Mouse (Mus musculus): Measurements from ENCODE around the gene Rps27rt. TPM values are rescaled to one million over a fixed set of nuclear protein-coding genes. Genes with fewer than 3 reads are reported as not detected.
"Not testable (repeated sequence)": the region's sequence is repeated elsewhere in the genome, so short reads cannot be mapped to it uniquely, and the experiment has no call there.

Gene Rps27rt
- polyA plus RNA-seq, 1 experiment from 2014 or later, result 365 TPM

- Histone ChIP-seq H3K4me3 (ENCODE audit: low read depth, low read length) (peak within 1 kb of the TSS; percentile 67), H3K9me3 (ENCODE audit: control insufficient read depth, low read length) (no peaks in the 10 kb centered on the region), H3K27me3 (ENCODE audit: control insufficient read depth, insufficient read depth, low read length) (peaks cover 12% of the 10 kb centered on the region), H3K4me1 (ENCODE audit: control insufficient read depth, insufficient read depth, low read length) (peaks cover 3% of the 10 kb centered on the region; the same call in 1 of the 2 replicates), H3K9ac (ENCODE audit: low read length) (peak within 1 kb of the TSS; percentile 81), H3K4me2 (ENCODE audit: low read depth, severe bottlenecking) (peak within 1 kb of the TSS; percentile 89), H3K36me3 (ENCODE audit: control insufficient read depth, insufficient read depth, low read length) (no peaks in the 10 kb centered on the region), H3K27ac (replicated peaks; ENCODE audit: low read depth, low read length) (no peak within 1 kb of the TSS; the same call in 1 of the 2 replicates)
- peak; percentile 86 for DNase-seq (ENCODE audit: low spot score)
- WGBS, result under 1% methylated on average over 35 of the region's 86 CpGs
- peak; percentile 85 for ATAC-seq (ENCODE audit: insufficient number of reproducible peaks, low FRiP score, low TSS enrichment, low read depth)
These were observed 4.0 kb downstream of the Rps27rt start, which contains the start of gene Osbpl10 for GRCm38 (mm10) chr9:114978281-114979111. Gene Osbpl10, plus strand, starts transcription at chr9:114978569.

- H3K4me1 ChIP-seq (ENCODE audit: control insufficient read depth, insufficient read depth, low read length), result peaks cover 3% of the 10 kb centered on the region; the same call in 1 of the 2 replicates
- whole genome bisulfite sequencing, result 8% methylated on average over 31 of the region's 31 CpGs
- peak overlapping the region; percentile 81 for H3K9ac ChIP-seq (ENCODE audit: low read length)
- no peak overlapping the region for H3K27ac ChIP-seq (replicated peaks; ENCODE audit: low read depth, low read length)
- peaks cover 12% of the 10 kb centered on the region for H3K27me3 ChIP-seq (ENCODE audit: control insufficient read depth, insufficient read depth, low read length)
- no peaks in the 10 kb centered on the region for H3K36me3 ChIP-seq (ENCODE audit: control insufficient read depth, insufficient read depth, low read length)
- peak overlapping the region; percentile 89 for H3K4me2 ChIP-seq (ENCODE audit: low read depth, severe bottlenecking)
- no peaks in the 10 kb centered on the region for H3K9me3 ChIP-seq (ENCODE audit: control insufficient read depth, low read length)
- H3K4me3 ChIP-seq (ENCODE audit: low read depth, low read length), result peak overlapping the region; percentile 67
- peak; percentile 75 for ATAC-seq (ENCODE audit: insufficient number of reproducible peaks, low FRiP score, low TSS enrichment, low read depth)
- DNase-seq (ENCODE audit: low spot score), result no peak
These were observed 4.9 kb downstream of the Rps27rt start for GRCm38 (mm10) chr9:114977461-114978280.

- not testable (repeated sequence) for ATAC-seq (ENCODE audit: insufficient number of reproducible peaks, low FRiP score, low TSS enrichment, low read depth); H3K4me1 ChIP-seq (ENCODE audit: control insufficient read depth, insufficient read depth, low read length); DNase-seq (ENCODE audit: low spot score); H3K27ac ChIP-seq (replicated peaks; ENCODE audit: low read depth, low read length); H3K9me3 ChIP-seq (ENCODE audit: control insufficient read depth, low read length); H3K4me2 ChIP-seq (ENCODE audit: low read depth, severe bottlenecking); H3K9ac ChIP-seq (ENCODE audit: low read length); H3K4me3 ChIP-seq (ENCODE audit: low read depth, low read length); H3K36me3 ChIP-seq (ENCODE audit: control insufficient read depth, insufficient read depth, low read length); H3K27me3 ChIP-seq (ENCODE audit: control insufficient read depth, insufficient read depth, low read length)
- 84% methylated on average over 7 of the region's 7 CpGs for WGBS
These were observed 16.3 kb downstream of the Rps27rt start for GRCm38 (mm10) chr9:114966286-114966685.

- no peaks in the 10 kb centered on the region for H3K27me3 ChIP-seq (ENCODE audit: control insufficient read depth, insufficient read depth, low read length)
These were observed 18.4 kb downstream of the Rps27rt start for GRCm38 (mm10) chr9:114964093-114964492.

GRCm38 (mm10) chr9:114960844-114961243, 21.7 kb downstream of the Rps27rt start:
- H3K36me3 ChIP-seq (ENCODE audit: control insufficient read depth, insufficient read depth, low read length), result no peaks in the 10 kb centered on the region
- H3K4me3 ChIP-seq (ENCODE audit: low read depth, low read length), result no peak overlapping the region
- DNase-seq (ENCODE audit: low spot score), result no peak
- H3K4me1 ChIP-seq (ENCODE audit: control insufficient read depth, insufficient read depth, low read length), result no peaks in the 10 kb centered on the region
- no peaks in the 10 kb centered on the region; the same call in 1 of the 2 replicates for H3K9me3 ChIP-seq (ENCODE audit: control insufficient read depth, low read length)
- H3K9ac ChIP-seq (ENCODE audit: low read length), result no peak overlapping the region
- no peak overlapping the region for H3K27ac ChIP-seq (replicated peaks; ENCODE audit: low read depth, low read length)
- no peaks in the 10 kb centered on the region for H3K27me3 ChIP-seq (ENCODE audit: control insufficient read depth, insufficient read depth, low read length)
- WGBS, result 86% methylated on average over 6 of the region's 6 CpGs
- no peak overlapping the region for H3K4me2 ChIP-seq (ENCODE audit: low read depth, severe bottlenecking)
- ATAC-seq (ENCODE audit: insufficient number of reproducible peaks, low FRiP score, low TSS enrichment, low read depth), result no peak

More at GRCm38 (mm10) chr9:114964093-114964492, 18.4 kb downstream of the Rps27rt start:
- Histone ChIP-seq H3K4me2 (ENCODE audit: low read depth, severe bottlenecking) (no peak overlapping the region), H3K4me1 (ENCODE audit: control insufficient read depth, insufficient read depth, low read length) (no peaks in the 10 kb centered on the region), H3K27ac (replicated peaks; ENCODE audit: low read depth, low read length) (no peak overlapping the region), H3K9ac (ENCODE audit: low read length) (no peak overlapping the region), H3K4me3 (ENCODE audit: low read depth, low read length) (no peak overlapping the region), H3K36me3 (ENCODE audit: control insufficient read depth, insufficient read depth, low read length) (no peaks in the 10 kb centered on the region), H3K9me3 (ENCODE audit: control insufficient read depth, low read length) (no peaks in the 10 kb centered on the region; the same call in 1 of the 2 replicates)
- DNase-seq (ENCODE audit: low spot score) (no peak), ATAC-seq (ENCODE audit: insufficient number of reproducible peaks, low FRiP score, low TSS enrichment, low read depth) (no peak)
- 69% methylated on average over 3 of the region's 3 CpGs for WGBS

GRCm38 (mm10) chr9:114960043-114960789, 22.3 kb downstream of the Rps27rt start:
- H3K4me3 ChIP-seq (ENCODE audit: low read depth, low read length), result no peak overlapping the region
- no peaks in the 10 kb centered on the region; the same call in 1 of the 2 replicates for H3K9me3 ChIP-seq (ENCODE audit: control insufficient read depth, low read length)
- no peaks in the 10 kb centered on the region for H3K4me1 ChIP-seq (ENCODE audit: control insufficient read depth, insufficient read depth, low read length)
- no peak for DNase-seq (ENCODE audit: low spot score)
- no peak overlapping the region for H3K4me2 ChIP-seq (ENCODE audit: low read depth, severe bottlenecking)
- no peaks in the 10 kb centered on the region for H3K36me3 ChIP-seq (ENCODE audit: control insufficient read depth, insufficient read depth, low read length)
- no peak overlapping the region for H3K27ac ChIP-seq (replicated peaks; ENCODE audit: low read depth, low read length)
- H3K9ac ChIP-seq (ENCODE audit: low read length), result no peak overlapping the region
- no peaks in the 10 kb centered on the region for H3K27me3 ChIP-seq (ENCODE audit: control insufficient read depth, insufficient read depth, low read length)
- ATAC-seq (ENCODE audit: insufficient number of reproducible peaks, low FRiP score, low TSS enrichment, low read depth), result no peak
- 73% methylated on average over 4 of the region's 4 CpGs for WGBS

GRCm38 (mm10) chr9:114956945-114957344, 25.6 kb downstream of the Rps27rt start:
- Histone ChIP-seq H3K27me3 (ENCODE audit: control insufficient read depth, insufficient read depth, low read length) (no peaks in the 10 kb centered on the region), H3K27ac (replicated peaks; ENCODE audit: low read depth, low read length) (no peak overlapping the region), H3K4me3 (ENCODE audit: low read depth, low read length) (no peak overlapping the region), H3K4me1 (ENCODE audit: control insufficient read depth, insufficient read depth, low read length) (no peaks in the 10 kb centered on the region), H3K4me2 (ENCODE audit: low read depth, severe bottlenecking) (no peak overlapping the region), H3K9me3 (ENCODE audit: control insufficient read depth, low read length) (no peaks in the 10 kb centered on the region; the same call in 1 of the 2 replicates), H3K36me3 (ENCODE audit: control insufficient read depth, insufficient read depth, low read length) (no peaks in the 10 kb centered on the region), H3K9ac (ENCODE audit: low read length) (no peak overlapping the region)
- ATAC-seq (ENCODE audit: insufficient number of reproducible peaks, low FRiP score, low TSS enrichment, low read depth) (no peak), DNase-seq (ENCODE audit: low spot score) (peak; percentile 50)
- WGBS, result 42% methylated on average over 5 of the region's 5 CpGs

GRCm38 (mm10) chr9:114955340-114955739, 27.2 kb downstream of the Rps27rt start:
- H3K27me3 ChIP-seq (ENCODE audit: control insufficient read depth, insufficient read depth, low read length), result no peaks in the 10 kb centered on the region
- ATAC-seq (ENCODE audit: insufficient number of reproducible peaks, low FRiP score, low TSS enrichment, low read depth) (no peak), DNase-seq (ENCODE audit: low spot score) (no peak)
- WGBS, result 92% methylated on average over 11 of the region's 11 CpGs
- H3K4me1 ChIP-seq (ENCODE audit: control insufficient read depth, insufficient read depth, low read length), result peaks cover 2% of the 10 kb centered on the region; the same call in 1 of the 2 replicates
- H3K9ac ChIP-seq (ENCODE audit: low read length), result no peak overlapping the region
- H3K27ac ChIP-seq (replicated peaks; ENCODE audit: low read depth, low read length), result no peak overlapping the region
- no peak overlapping the region for H3K4me3 ChIP-seq (ENCODE audit: low read depth, low read length)
- no peak overlapping the region for H3K4me2 ChIP-seq (ENCODE audit: low read depth, severe bottlenecking)
- no peaks in the 10 kb centered on the region for H3K9me3 ChIP-seq (ENCODE audit: control insufficient read depth, low read length)
- H3K36me3 ChIP-seq (ENCODE audit: control insufficient read depth, insufficient read depth, low read length), result no peaks in the 10 kb centered on the region

All from limb, embryonic 11.5 days (tissue).